ENCODE assay signal across 11 mouse cellular contexts in genomic region chr13:37376411-37376810, GRCm38 (mm10). TPM values are rescaled to one million over a fixed set of nuclear protein-coding genes. Genes with fewer than 3 reads are reported as not detected.
DNase-seq lines count a peak whose midpoint lies in the region.
"Had no signal": no experiment of that assay in that cellular context is flagged by ENCODE, and none has a peak within 500 bp of the region (broad histone marks: within the 10 kb centered on the region; RNA-seq: fewer than 3 reads in every experiment).

No protein-coding gene starts in this region.

- DNase-seq in heart, adult 11 months, result peak; percentile 68
- DNase-seq in heart, postnatal 14 days, result no peak
- peak; percentile 13 to 38 for DNase-seq in kidney, postnatal 4 days
- DNase-seq in kidney, adult 9 months, result no peak
- DNase-seq in right cerebral cortex, postnatal 14 days, result peak; percentile 33
- DNase-seq in right cerebral cortex, adult 2 months (ENCODE audit: low spot score in 2 of 2), result no peak
- peak; percentile 10 for DNase-seq in mesoderm, embryonic 11.5 days (ENCODE audit: low read depth, low spot score)
- no peak for DNase-seq in cerebellum, adult 11-12 months
- DNase-seq: cerebellum, adult 11 months; right cerebral cortex, postnatal 25 days; thymus, postnatal 14 days had no signal

- intact Hi-C loops in heart, postnatal 14 days (cut with DNase I), result no loop called here

RNA-seq across cellular contexts. Expression of gene Ly86, which starts 31.4 kb away (rescaled TPM):
- 1 to 10 TPM; 3.1 to 3.3 TPM for total RNA-seq in heart, postnatal 14 days (2021)

Comparison
In these comparisons a context has a peak if more than half of its experiments do, and no peak if none do; other contexts are left out.
1. DNase-seq: peak in heart, adult 11 months (single experiment), kidney, postnatal 4 days (2 of 2), right cerebral cortex, postnatal 14 days (single experiment) and mesoderm, embryonic 11.5 days (single experiment); none in heart, postnatal 14 days (0 of 2), kidney, adult 9 months (single experiment), right cerebral cortex, adult 2 months (0 of 2) and cerebellum, adult 11-12 months (single experiment).